Mouse (Mus musculus) kidney, postnatal 10 days (tissue): ENCODE measurements around the gene Olfr721-ps1.

ENCODE experiments used
- DNase-seq: peaks from one replicate; pipeline ENCODE4 v3.0.0; 2021; ENCODE audit warnings: mixed read lengths

Gene Olfr721-ps1

DNA sequence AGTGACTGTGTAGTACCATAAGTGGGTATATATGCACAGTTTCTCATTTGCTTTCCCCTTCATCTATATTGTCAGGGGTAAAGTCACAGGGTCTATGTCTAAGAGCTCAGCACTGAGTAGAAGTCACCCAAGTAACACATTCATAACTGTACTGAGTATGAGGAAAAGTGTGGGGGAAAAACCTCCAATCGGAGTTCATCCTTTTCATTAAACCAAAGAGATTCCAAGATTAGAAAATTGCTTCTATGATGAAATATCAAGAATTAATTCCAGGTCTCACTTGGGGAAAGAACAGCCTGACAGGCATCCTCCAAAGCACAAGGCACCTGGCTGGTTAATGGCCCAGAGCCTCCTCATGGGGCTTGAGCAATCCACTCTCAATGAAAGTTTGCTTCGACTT, at the start of gene Olfr721-ps1:
TSS of gene Olfr721-ps1 (plus strand) at position 301 of the 400 bp plus-strand sequence.
- no peak for DNase-seq

- DNase-seq, result no peak
Measured at GRCm38 (mm10) chr14:14351721-14352590, 49.1 kb upstream of the Olfr721-ps1 start.

DNA sequence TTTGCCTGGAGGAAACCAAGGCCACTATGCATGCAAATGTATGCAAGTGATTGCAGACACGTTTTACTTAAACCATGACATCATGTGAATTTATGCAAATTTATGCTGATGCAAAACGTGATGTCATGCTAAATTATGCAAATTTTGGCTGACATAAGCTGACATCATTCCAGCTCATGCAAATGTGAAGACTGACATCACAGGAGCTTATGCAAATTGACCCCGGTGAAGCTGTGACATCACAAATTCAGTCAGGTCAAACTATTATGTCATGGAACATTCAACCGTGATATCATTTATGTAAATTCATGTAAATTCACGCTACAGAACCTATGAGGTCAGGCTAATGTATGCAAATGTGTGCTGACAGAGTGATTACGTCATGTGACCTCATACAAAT, 48.5 kb upstream of the Olfr721-ps1 start:
- DNase-seq, result no peak

GRCm38 (mm10) chr14:14353081-14353732, 47.9 kb upstream of the Olfr721-ps1 start:
- DNase-seq, result no peak

DNA sequence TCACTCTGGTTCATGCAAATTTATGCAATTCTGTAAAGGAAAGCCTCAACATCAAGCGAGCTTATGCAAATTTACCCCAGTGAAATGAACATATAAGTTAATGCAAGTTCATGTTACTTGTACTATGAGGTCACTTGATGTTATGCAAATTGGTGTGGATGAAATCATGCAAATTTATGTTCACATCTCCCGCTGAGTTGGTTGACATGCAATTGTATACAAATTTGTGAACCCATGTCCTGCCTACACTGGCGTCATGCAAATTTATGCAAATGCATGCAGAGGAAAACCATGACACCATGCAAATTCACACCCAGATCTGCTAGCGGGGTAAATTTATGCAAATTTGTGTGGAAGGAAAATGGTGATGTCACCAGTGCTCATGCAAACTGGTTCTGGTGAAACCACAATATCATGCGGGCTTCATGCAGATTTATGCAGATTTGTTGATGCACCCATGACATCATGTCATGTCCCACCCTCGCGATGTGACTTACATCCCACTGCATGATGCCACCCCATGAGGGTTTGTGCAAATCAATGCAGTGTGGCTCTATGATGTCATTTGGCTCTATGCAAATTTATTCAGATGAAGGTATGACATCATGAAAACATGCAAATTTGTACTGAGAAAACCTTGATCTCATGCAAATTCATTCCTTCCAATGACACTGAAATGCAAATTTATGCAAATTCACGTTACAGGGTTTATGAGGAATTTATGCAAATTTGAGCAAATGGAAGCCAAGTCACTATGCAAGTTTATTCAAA, 47.2 kb upstream of the Olfr721-ps1 start:
- no peak for DNase-seq

- no peak for DNase-seq
Measured at GRCm38 (mm10) chr14:14354511-14355359, 46.4 kb upstream of the Olfr721-ps1 start.

DNA sequence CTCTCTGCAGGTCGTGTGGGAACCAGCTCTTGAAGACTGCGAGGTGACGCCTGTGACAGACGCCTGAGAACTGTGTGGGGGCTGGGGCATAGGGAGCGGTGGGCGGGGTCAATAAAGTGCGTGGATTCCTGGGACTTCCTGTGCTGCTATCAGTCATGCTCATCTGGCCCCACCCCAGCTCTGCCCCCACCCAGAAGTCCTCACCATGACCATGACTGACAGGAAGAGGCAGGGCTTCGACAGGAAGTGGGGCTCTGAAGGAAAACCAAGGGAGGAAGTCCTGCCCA, 45.8 kb upstream of the Olfr721-ps1 start:
- no peak for DNase-seq

DNA sequence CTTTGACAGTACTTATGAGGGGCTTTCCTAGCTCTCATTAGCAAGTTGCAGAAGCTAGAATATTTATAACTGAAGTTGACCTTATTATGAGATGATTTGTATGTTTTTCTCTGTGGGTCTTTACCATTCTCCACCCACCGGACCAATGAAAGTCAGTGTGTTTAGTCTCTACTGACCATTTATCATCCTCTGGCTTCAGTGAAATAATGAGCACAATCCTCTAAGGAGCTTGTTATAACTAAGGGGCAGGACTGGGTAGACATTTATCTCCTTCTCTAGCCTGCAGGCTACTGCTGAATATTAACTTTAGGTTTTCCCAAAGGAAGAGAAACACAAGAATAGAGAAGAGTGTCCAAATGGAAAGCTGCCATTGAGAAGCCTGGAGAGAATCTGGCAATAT, 5.6 kb upstream of the Olfr721-ps1 start:
- no peak for DNase-seq

DNA sequence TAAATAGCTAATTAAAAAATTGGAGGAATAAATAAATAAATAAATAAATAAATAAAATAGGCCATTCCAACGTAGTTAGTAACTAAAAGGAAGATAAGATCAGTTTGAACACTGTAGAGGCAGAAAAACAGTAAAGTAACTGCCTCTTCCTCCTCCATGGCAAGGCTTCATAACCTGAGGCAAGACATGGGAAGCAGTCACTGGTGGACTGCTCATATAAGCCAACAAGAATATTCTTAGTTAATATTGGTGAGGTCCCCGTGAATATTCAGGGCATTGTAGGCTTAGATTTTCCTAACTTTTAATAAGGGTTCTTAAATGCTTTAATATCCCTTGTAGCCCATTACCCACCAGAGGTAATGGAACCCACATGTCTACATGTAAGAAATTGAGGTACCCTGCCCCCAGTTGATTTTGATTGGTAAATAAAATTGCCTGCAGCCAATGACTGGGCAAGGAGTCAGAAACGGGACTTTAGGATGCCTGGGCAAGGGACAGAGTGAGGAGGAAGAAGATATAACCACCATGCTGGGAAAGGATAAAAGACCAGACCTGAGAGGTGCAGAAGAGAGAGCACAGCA, 35.1 kb downstream of the Olfr721-ps1 start:
- no peak for DNase-seq
